Mouse (Mus musculus) embryonic facial prominence, embryonic 13.5 days (tissue): ENCODE data around the gene Tmem139. TPM values are rescaled to one million over a fixed set of nuclear protein-coding genes. Genes with fewer than 3 reads are reported as not detected.

Source experiments
- ATAC-seq: fragments of 200-750 bp; cut with Nextera tagmentation; 2 replicates; pipeline ENCODE4 v1.8.0; 2017; ENCODE audit warnings: low read depth; ENCODE audit not compliant: insufficient number of reproducible peaks, insufficient read depth, low FRiP score, low TSS enrichment
- H3K27ac ChIP-seq: fragments of 300-500 bp; sonication (generic); 2 replicates; pipeline ENCODE4 v1.5.1; 2015; ENCODE audit warnings: moderate library complexity, mild to moderate bottlenecking, inconsistent platforms
- H3K27me3 ChIP-seq: fragments of 300-500 bp; sonication (generic); 2 replicates; pipeline ENCODE4 v1.6.1; 2015; ENCODE audit warnings: mild to moderate bottlenecking, inconsistent platforms
- H3K36me3 ChIP-seq: fragments of 300-500 bp; sonication (generic); 2 replicates; pipeline ENCODE4 v1.6.1; 2015; ENCODE audit warnings: mild to moderate bottlenecking, inconsistent platforms
- H3K4me1 ChIP-seq: fragments of 300-500 bp; sonication (generic); 2 replicates; pipeline ENCODE4 v1.6.1; 2015; ENCODE audit warnings: inconsistent platforms
- H3K4me2 ChIP-seq: fragments of 300-500 bp; sonication (generic); 2 replicates; pipeline ENCODE4 v1.6.1; 2015; ENCODE audit warnings: moderate library complexity, mild to moderate bottlenecking, inconsistent platforms
- H3K4me3 ChIP-seq: fragments of 300-500 bp; sonication (generic); 2 replicates; pipeline ENCODE4 v1.5.1; 2015; ENCODE audit warnings: mild to moderate bottlenecking, inconsistent platforms
- H3K9ac ChIP-seq: fragments of 300-500 bp; sonication (generic); 2 replicates; pipeline ENCODE4 v1.6.1; 2015; ENCODE audit warnings: mild to moderate bottlenecking, inconsistent platforms
- H3K9me3 ChIP-seq: fragments of 300-500 bp; sonication (generic); 2 replicates; pipeline ENCODE4 v1.6.1; 2016; ENCODE audit warnings: inconsistent platforms
- WGBS: fragments of 180-500 bp; shearing (Covaris S2); methylation state at CpG from one replicate; pipeline ENCODE4 v1.1.7; 2015; ENCODE audit warnings: mixed read lengths; 5-methylcytosine and 5-hydroxymethylcytosine counted together
- polyA plus RNA-seq: library from polyadenylated mRNA; unstranded; fragments of >200 nt; fragmentation: Nextera tagmentation; extraction: Ambion mirVana; gene quantifications from 2 replicates; pipeline ENCODE4 v1.2.1, GENCODE M21; 2015

Gene Tmem139
- polyA plus RNA-seq, 1 experiment from 2014 or later = 0.96 TPM

GRCm38 (mm10) chr6:42286448-42286847, 24.7 kb downstream of the Tmem139 start, which contains the start of gene Clcn1:
TSS of gene Clcn1 (plus strand) at chr6:42286685.
- Histone ChIP-seq H3K36me3 (peaks cover 32% of the 10 kb centered on the region), H3K27me3 (no peaks in the 10 kb centered on the region), H3K9me3 (no peaks in the 10 kb centered on the region), H3K27ac (no peak within 1 kb of the TSS), H3K9ac (no peak within 1 kb of the TSS), H3K4me1 (no peaks in the 10 kb centered on the region), H3K4me2 (no peak within 1 kb of the TSS), H3K4me3 (no peak within 1 kb of the TSS)
- no peak for ATAC-seq
- WGBS = 63% methylated on average over 4 of the region's 5 CpGs

DNA sequence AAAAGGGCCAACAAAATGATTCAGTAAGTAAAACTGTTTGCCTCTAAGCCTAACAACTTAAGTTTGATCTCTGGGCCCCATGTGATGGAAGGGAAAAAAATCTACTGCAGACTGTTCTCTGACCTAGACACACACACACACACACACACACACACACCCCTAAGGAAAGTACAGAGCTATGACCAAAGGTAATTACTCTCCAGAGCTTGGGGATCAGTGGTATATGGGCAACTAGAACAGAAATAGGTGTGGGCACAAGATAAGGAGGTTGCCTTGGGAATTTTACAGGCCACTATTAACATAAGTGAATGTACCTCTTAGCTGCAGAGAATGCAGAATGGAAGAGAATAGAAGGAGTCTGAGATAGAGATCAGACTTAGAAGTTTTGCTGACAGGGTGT, 25.8 kb downstream of the Tmem139 start:
- Histone ChIP-seq H3K36me3 (peaks cover 21% of the 10 kb centered on the region), H3K9me3 (no peaks in the 10 kb centered on the region), H3K4me3 (no peak overlapping the region), H3K27ac (no peak overlapping the region), H3K27me3 (no peaks in the 10 kb centered on the region), H3K4me2 (no peak overlapping the region), H3K4me1 (no peaks in the 10 kb centered on the region), H3K9ac (no peak overlapping the region)
- ATAC-seq = no peak

GRCm38 (mm10) chr6:42293327-42293726, 31.6 kb downstream of the Tmem139 start:
- no peak overlapping the region for H3K27ac ChIP-seq
- no peak overlapping the region for H3K4me2 ChIP-seq
- H3K4me1 ChIP-seq = no peaks in the 10 kb centered on the region
- no peaks in the 10 kb centered on the region for H3K27me3 ChIP-seq
- no peak overlapping the region for H3K9ac ChIP-seq
- H3K4me3 ChIP-seq = no peak overlapping the region
- no peak for ATAC-seq
- H3K9me3 ChIP-seq = no peaks in the 10 kb centered on the region
- WGBS = 89% methylated on average over 6 of the region's 6 CpGs
- H3K36me3 ChIP-seq = no peaks in the 10 kb centered on the region

DNA sequence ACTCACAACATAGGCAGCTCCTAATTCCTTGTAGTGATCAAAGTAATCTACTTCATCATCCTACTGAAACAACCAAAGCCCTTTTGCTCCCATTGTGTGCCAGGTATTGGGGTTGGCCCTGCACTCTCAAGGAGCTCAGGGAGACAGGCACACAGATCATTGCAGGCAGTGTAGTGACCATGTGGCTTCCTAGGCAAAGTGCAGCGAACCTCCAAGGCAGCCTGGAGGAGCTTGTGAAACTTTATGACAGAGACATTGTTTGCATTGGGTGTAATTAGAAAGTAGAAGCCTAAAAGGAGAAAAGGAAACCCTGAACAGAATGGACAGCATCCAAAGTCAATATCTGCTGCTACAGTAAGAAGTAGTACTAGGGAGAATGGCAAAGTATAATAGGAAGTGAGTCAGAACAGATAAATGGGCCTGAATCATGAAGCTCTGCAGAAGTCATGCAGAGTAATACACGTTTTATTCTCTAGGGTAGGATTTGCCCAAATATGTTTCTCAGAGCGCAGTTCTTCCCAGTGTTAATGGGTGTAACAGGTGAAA, 33.9 kb downstream of the Tmem139 start:
- H3K27ac ChIP-seq = no peak overlapping the region
- no peak overlapping the region for H3K4me3 ChIP-seq
- no peaks in the 10 kb centered on the region for H3K9me3 ChIP-seq
- WGBS = 79% methylated on average over 3 of the region's 3 CpGs
- H3K4me1 ChIP-seq = no peaks in the 10 kb centered on the region
- H3K27me3 ChIP-seq = no peaks in the 10 kb centered on the region
- no peak for ATAC-seq
- 0 out of 2 replicates have a peak, but pooled peaks cover 3% of the 10 kb centered on the region for H3K36me3 ChIP-seq
- H3K4me2 ChIP-seq = no peak overlapping the region
- no peak overlapping the region for H3K9ac ChIP-seq

DNA sequence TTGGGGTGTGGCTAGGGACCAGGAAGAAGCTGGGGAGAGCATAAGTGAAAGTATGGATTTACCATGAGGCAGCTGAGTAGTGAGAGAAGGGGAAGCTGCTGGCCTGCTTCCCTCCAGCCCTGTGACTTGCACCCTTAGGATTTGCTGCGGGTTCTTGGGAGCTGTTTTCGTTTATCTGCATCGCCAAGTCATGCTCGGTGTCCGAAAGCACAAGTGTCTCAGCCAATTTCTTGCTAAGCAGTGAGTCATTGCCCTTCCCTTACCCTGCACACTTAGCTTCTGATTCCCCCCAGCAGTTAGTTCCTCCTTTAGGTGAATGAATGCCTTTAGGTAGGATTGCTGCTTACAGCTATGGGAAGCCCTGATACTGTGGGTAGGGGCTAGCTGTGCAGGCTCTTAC, 37.6 kb downstream of the Tmem139 start:
- Histone ChIP-seq H3K36me3 (0 out of 2 replicates have a peak, but pooled peaks cover 3% of the 10 kb centered on the region), H3K27me3 (no peaks in the 10 kb centered on the region), H3K4me3 (no peak overlapping the region), H3K9me3 (no peaks in the 10 kb centered on the region), H3K4me2 (no peak overlapping the region), H3K4me1 (no peaks in the 10 kb centered on the region), H3K9ac (no peak overlapping the region), H3K27ac (no peak overlapping the region)
- ATAC-seq = no peak
- WGBS = 88% methylated on average over 5 of the region's 5 CpGs

- Histone ChIP-seq H3K27me3 (no peaks in the 10 kb centered on the region), H3K9ac (no peak overlapping the region), H3K4me3 (no peak overlapping the region), H3K9me3 (no peaks in the 10 kb centered on the region), H3K4me1 (no peaks in the 10 kb centered on the region), H3K27ac (no peak overlapping the region), H3K36me3 (no peaks in the 10 kb centered on the region), H3K4me2 (no peak overlapping the region)
- WGBS = 50% methylated on average over 8 of the region's 8 CpGs
- no peak for ATAC-seq
These were observed 48.1 kb downstream of the Tmem139 start for GRCm38 (mm10) chr6:42309816-42310378.

GRCm38 (mm10) chr6:42310427-42311053, 48.8 kb downstream of the Tmem139 start:
- 86% methylated on average over 2 of the region's 2 CpGs for WGBS
- H3K4me2 ChIP-seq = no peak overlapping the region
- no peaks in the 10 kb centered on the region for H3K9me3 ChIP-seq
- no peak overlapping the region for H3K4me3 ChIP-seq
- no peaks in the 10 kb centered on the region for H3K27me3 ChIP-seq
- no peak overlapping the region for H3K9ac ChIP-seq
- no peaks in the 10 kb centered on the region for H3K4me1 ChIP-seq
- no peaks in the 10 kb centered on the region for H3K36me3 ChIP-seq
- no peak for ATAC-seq
- H3K27ac ChIP-seq = no peak overlapping the region

Other genes with a start within 250 kb of the Tmem139 start
- not detected in 2 replicates for gene Sva, start 223.6 kb upstream of the Tmem139 start, polyA plus RNA-seq
- not detected in 2 replicates for gene Tas2r139, start 121.0 kb upstream of the Tmem139 start, polyA plus RNA-seq
- gene Tas2r144, start 46.6 kb upstream of the Tmem139 start, polyA plus RNA-seq = not detected in 2 replicates
- gene Gstk1, start 16.0 kb upstream of the Tmem139 start, polyA plus RNA-seq = 26.5 and 30.2 TPM in 2 replicates
- 59.5 and 69.9 TPM in 2 replicates for gene Casp2, start 3.0 kb downstream of the Tmem139 start, polyA plus RNA-seq
- 0.13 and 0.45 TPM in 2 replicates for gene Clcn1, start 24.7 kb downstream of the Tmem139 start, polyA plus RNA-seq
- 0.36 and 0.60 TPM in 2 replicates for gene Fam131b, start 62.7 kb downstream of the Tmem139 start, polyA plus RNA-seq
- gene Zyx, start 87.7 kb downstream of the Tmem139 start, polyA plus RNA-seq = 77.2 and 81.0 TPM in 2 replicates
- 10.5 and 10.8 TPM in 2 replicates for gene Epha1, start 111.3 kb downstream of the Tmem139 start, polyA plus RNA-seq
- gene Tas2r143, start 138.3 kb downstream of the Tmem139 start, polyA plus RNA-seq = not detected in 2 replicates
- gene Tas2r135, start 143.5 kb downstream of the Tmem139 start, polyA plus RNA-seq = not detected in 2 replicates
- not detected in 2 replicates for gene Tas2r126, start 172.6 kb downstream of the Tmem139 start, polyA plus RNA-seq
- gene Olfr458, start 203.2 kb downstream of the Tmem139 start, polyA plus RNA-seq = not detected in 2 replicates
- gene Olfr457, start 214.4 kb downstream of the Tmem139 start, polyA plus RNA-seq = not detected in 2 replicates
- not detected in 2 replicates for gene Olfr456, start 225.2 kb downstream of the Tmem139 start, polyA plus RNA-seq